ENCODE assay signal across 18 mouse cellular contexts in genomic region chr4:43457124-43457523, GRCm38 (mm10). TPM values are rescaled to one million over a fixed set of nuclear protein-coding genes. Genes with fewer than 3 reads are reported as not detected.
DNase-seq lines count a peak whose midpoint lies in the region; ATAC-seq lines count a peak whose summit lies in the region.
"Had no signal": no experiment of that assay in that cellular context is flagged by ENCODE, and none has a peak within 500 bp of the region (broad histone marks: within the 10 kb centered on the region; RNA-seq: fewer than 3 reads in every experiment).

No protein-coding gene starts in this region.

- ATAC-seq in activated CD4-positive, CD25-positive, alpha-beta regulatory T cell, adult 4 months, result peak; percentile 10
- ATAC-seq: forebrain, embryonic 16.5 days had no signal

- DNase-seq in heart, adult 11 months, result peak; percentile 88
- DNase-seq in heart, postnatal 10 days, result no peak
- DNase-seq in retina, postnatal 1 day, result peak; percentile 29
- no peak for DNase-seq in retina, embryonic 14.5 days (ENCODE audit: low spot score)
- peak; percentile 41 to 52 for DNase-seq in spleen, postnatal 14 days (ENCODE audit: low spot score in 2 of 2)
- DNase-seq in c-Kit-positive CD71-positive TER-119-positive erythroid progenitor cells, embryonic 14.5 days (ENCODE audit: low spot score), result no peak
- DNase-seq in cerebellum, adult 11-12 months, result no peak
- DNase-seq: cerebellum, adult 11 months; gastrocnemius, postnatal 10 days; kidney, postnatal 10 days; left cerebral cortex, postnatal 4 days; liver, embryonic 13.5 days had no signal

- intact Hi-C loops in heart, postnatal 10 days (cut with DNase I), result no loop called here

RNA-seq across cellular contexts. Expression of gene Cd72, which starts 2.7 kb away (rescaled TPM):
- under 1 TPM; 0.45 to 0.60 TPM for total RNA-seq in heart, postnatal 10 days (2021)
- polyA plus RNA-seq in activated CD4-positive, CD25-positive, alpha-beta regulatory T cell, adult 4 months (2017; shearing (Covaris generic)), result 10 to 100 TPM; 63.4 to 67.4 TPM
- total RNA-seq: layer of hippocampus, postnatal 14 days; left cerebral cortex, postnatal 4 days had no signal

RNA-seq across cellular contexts. Expression of gene Tesk1, which starts 15.4 kb away (rescaled TPM):
- 10 to 100 TPM; 42.3 to 42.6 TPM for total RNA-seq in heart, postnatal 10 days (2021)
- 1 to 10 TPM in 1 of 2 experiments, under 1 TPM in 1; 0.48 to 1.1 TPM for polyA plus RNA-seq in activated CD4-positive, CD25-positive, alpha-beta regulatory T cell, adult 4 months (2017; shearing (Covaris generic))

RNA-seq across cellular contexts. Expression of gene Sit1, which starts 26.4 kb away (rescaled TPM):
- total RNA-seq in heart, postnatal 10 days (2021), result under 1 TPM in 1 of 2 experiments, not detected in 1; 0.38 TPM
- polyA plus RNA-seq in activated CD4-positive, CD25-positive, alpha-beta regulatory T cell, adult 4 months (2017; shearing (Covaris generic)), result 100 to 1,000 TPM; 145 to 163 TPM
- total RNA-seq: adrenal gland, postnatal 4 days; gastrocnemius, postnatal 10 days; layer of hippocampus, postnatal 14 days; left cerebral cortex, postnatal 4 days had no signal
- polyA plus RNA-seq: forebrain, embryonic 16.5 days; hindbrain, embryonic 14.5 days; liver, embryonic 13.5 days; midbrain, embryonic 10.5 days had no signal

RNA-seq across cellular contexts. Expression of gene Fam166b, which starts 28.2 kb away (rescaled TPM):
- under 1 TPM in 1 of 2 experiments, not detected in 1; 0.62 TPM for total RNA-seq in heart, postnatal 10 days (2021)
- polyA plus RNA-seq in activated CD4-positive, CD25-positive, alpha-beta regulatory T cell, adult 4 months (2017; shearing (Covaris generic)), result not detected
- total RNA-seq: gastrocnemius, postnatal 10 days had no signal
- polyA plus RNA-seq: liver, embryonic 13.5 days had no signal

RNA-seq across cellular contexts. Expression of gene Ccdc107, which starts 35.6 kb away (rescaled TPM):
- 10 to 100 TPM; 26.1 to 27.3 TPM for total RNA-seq in heart, postnatal 10 days (2021)
- 10 to 100 TPM; 71.7 to 78.1 TPM for polyA plus RNA-seq in activated CD4-positive, CD25-positive, alpha-beta regulatory T cell, adult 4 months (2017; shearing (Covaris generic))

Comparison
In these comparisons a context has a peak if more than half of its experiments do, and no peak if none do; other contexts are left out.
1. DNase-seq: peak in heart, adult 11 months (single experiment), retina, postnatal 1 day (single experiment) and spleen, postnatal 14 days (2 of 2); none in heart, postnatal 10 days (0 of 2), retina, embryonic 14.5 days (single experiment), c-Kit-positive CD71-positive TER-119-positive erythroid progenitor cells, embryonic 14.5 days (single experiment) and cerebellum, adult 11-12 months (single experiment).